Mouse (Mus musculus) thymus, adult 2 months (tissue): ENCODE measurements around the gene Tex48.

Experiments
- CTCF ChIP-seq: fragments of 200-500 bp; IDR thresholded peaks from 2 replicates; pipeline ENCODE4 v1.5.1; 2012; ENCODE audit warnings: mild to moderate bottlenecking, control low read depth, low read length, moderate library complexity, borderline replicate concordance; ENCODE audit not compliant: control insufficient read depth, poor library complexity, insufficient read depth; ENCODE audit errors: extremely low read depth
- POLR2A ChIP-seq: fragments of 200-500 bp; IDR thresholded peaks from 2 replicates; pipeline ENCODE4 v1.6.1; 2012; ENCODE audit warnings: mild to moderate bottlenecking, low read length, control low read depth, moderate library complexity; ENCODE audit not compliant: control insufficient read depth, poor library complexity, insufficient read depth; ENCODE audit errors: extremely low read depth

DNA sequence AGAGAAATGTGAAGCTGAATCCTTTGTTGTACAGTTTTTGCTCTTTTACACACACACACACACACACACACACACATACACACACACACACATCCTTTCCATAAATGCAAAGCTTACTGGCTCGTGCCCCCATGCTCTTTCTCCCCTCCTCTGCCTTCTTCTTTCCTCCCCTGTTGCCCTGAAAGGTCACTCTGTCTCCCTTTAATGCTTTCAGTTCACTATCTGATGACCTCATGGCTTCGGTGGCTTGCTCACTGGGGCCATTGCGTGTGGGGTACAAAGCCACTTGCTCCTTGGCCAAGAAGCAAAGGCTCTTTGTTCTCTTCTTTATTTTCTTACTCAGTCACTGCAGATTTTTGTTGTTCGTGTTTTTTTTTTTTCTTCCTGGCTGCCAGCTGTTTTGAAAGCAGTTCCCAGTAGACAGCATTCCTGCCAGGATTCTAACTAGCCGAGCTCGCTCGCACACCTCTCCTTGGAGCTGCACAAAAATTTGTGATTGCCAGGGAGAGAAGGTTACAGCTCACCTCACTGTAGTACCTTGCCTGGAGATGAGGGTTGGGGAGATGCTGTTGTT, 51.9 kb downstream of the Tex48 start:
- TF ChIP-seq POLR2A (no peak), CTCF (no peak)
